Mouse (Mus musculus) spleen, adult 2 months (tissue): ENCODE data around the gene Gckr.
"Not testable (repeated sequence)": the region's sequence is repeated elsewhere in the genome, so short reads cannot be mapped to it uniquely, and the experiment has no call there.

Source experiments
- CTCF ChIP-seq: fragments of 200-500 bp; IDR thresholded peaks from 2 replicates; pipeline ENCODE4 v1.5.1; 2011; ENCODE audit warnings: mild to moderate bottlenecking, inconsistent platforms; ENCODE audit not compliant: insufficient read depth, insufficient read length, insufficient replicate concordance; ENCODE audit errors: extremely low read depth
- POLR2A ChIP-seq: fragments of 200-500 bp; IDR thresholded peaks from 2 replicates; pipeline ENCODE4 v1.6.1; 2011; ENCODE audit warnings: low read depth, low read length, inconsistent platforms

DNA sequence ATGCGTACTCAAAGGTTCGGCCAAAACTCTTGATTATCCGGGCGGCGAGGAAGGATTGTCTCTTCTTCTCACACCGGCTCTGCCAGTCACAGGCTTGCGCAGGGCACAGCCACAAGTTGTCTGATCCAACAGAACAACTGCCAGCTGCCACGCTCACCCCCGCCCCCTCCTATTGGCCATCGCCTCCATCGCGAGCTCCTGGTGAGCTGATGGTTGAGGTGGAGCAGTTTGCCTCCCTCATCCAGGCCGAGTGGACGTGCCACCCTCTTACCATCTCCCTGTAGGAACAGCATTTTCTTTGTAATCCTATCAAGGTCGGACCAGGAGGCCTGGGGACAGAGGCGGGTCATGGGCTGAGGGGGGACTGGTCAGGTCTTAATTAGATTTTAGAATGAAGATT lies 60.3 kb downstream of the Gckr start:
- TF ChIP-seq CTCF, POLR2A: not testable (repeated sequence)
